Mouse (Mus musculus): Measurements from ENCODE around the gene Ccl27b.
"Not testable (repeated sequence)": the region's sequence is repeated elsewhere in the genome, so short reads cannot be mapped to it uniquely, and the experiment has no call there.

The Ccl27b gene

GRCm38 (mm10) chr4:42654951-42655350, at the start of gene Ccl27b:
Gene Ccl27b (plus strand): TSS chr4:42655251.
- DNase-seq (ENCODE audit: low read depth, low spot score) = not testable (repeated sequence)

GRCm38 (mm10) chr4:42611895-42612294, 43.2 kb upstream of the Ccl27b start, which contains the start of gene Gm10591:
Gene Gm10591 (plus strand): TSS chr4:42612195.
- not testable (repeated sequence) for DNase-seq (ENCODE audit: low read depth, low spot score)

DNA sequence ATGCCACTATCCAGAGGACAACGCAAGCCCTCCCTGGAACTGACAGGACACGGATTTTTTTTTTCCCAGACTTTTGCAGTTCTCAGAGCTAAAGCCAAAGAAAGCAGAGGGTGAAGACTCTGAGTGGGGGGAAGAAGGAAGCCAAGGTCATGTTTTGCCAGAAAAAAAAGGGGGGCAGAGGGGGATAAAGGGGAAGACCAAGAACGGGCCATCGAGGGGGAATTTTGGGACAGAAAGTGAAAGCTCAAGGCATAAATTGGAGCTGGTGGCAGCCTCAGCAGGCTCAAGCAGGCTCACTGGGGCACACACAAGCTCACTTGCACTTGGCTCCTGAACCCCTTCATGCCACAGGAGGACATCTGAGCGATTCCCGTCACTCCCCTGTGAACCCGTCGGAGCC, 25.6 kb upstream of the Ccl27b start, which contains the start of gene Gm2564:
Gm2564 (plus strand) TSS at position 301 of the 400 bp plus-strand sequence.
- not testable (repeated sequence) for DNase-seq (ENCODE audit: low read depth, low spot score)

DNA sequence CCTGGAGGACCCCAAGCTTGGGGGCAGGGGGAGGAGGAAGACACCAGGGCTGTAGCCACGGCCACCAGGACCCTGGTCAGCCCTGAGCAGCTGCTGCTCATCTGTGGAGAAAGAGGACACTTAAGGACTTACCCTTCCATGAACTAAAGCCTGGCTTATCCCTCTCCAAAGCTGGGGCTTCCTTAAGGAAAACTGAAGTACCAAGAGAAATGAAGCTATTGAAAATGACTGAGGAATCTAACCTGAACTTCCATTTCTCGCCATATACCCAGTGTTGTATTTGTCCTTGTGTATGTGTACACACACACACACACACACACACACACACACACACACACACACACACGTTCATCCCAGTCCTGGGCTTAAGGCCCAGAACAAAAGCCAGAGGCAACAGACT, 6.7 kb downstream of the Ccl27b start, which contains the start of gene Il11ra2:
Il11ra2 (minus strand) TSS at position 101 of the 400 bp plus-strand sequence.
- not testable (repeated sequence) for DNase-seq (ENCODE audit: low read depth, low spot score)

DNA sequence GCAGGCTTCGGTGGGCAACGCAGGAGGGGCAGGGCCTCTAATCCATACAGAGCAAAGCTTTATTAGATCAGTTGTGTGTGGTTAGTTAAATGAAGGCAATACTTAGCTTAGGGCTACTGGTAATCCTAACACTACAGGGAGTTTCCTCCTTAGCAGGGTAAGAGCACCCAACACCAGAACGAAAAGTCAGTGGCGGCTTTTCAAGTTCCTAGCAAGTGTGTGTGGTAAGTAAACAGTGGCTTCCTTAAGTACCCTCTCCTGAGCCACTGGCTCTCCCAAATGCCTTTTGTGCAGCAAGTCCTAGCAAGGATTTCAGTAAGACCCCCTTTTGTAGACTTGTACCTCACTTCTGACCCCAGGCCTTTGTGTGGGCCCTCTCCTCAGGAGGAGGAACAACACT, 20.4 kb downstream of the Ccl27b start:
- DNase-seq (ENCODE audit: low read depth, low spot score) = not testable (repeated sequence)

- not testable (repeated sequence) for DNase-seq (ENCODE audit: low read depth, low spot score)
These were observed 24.3 kb downstream of the Ccl27b start for GRCm38 (mm10) chr4:42679365-42679764.

DNA sequence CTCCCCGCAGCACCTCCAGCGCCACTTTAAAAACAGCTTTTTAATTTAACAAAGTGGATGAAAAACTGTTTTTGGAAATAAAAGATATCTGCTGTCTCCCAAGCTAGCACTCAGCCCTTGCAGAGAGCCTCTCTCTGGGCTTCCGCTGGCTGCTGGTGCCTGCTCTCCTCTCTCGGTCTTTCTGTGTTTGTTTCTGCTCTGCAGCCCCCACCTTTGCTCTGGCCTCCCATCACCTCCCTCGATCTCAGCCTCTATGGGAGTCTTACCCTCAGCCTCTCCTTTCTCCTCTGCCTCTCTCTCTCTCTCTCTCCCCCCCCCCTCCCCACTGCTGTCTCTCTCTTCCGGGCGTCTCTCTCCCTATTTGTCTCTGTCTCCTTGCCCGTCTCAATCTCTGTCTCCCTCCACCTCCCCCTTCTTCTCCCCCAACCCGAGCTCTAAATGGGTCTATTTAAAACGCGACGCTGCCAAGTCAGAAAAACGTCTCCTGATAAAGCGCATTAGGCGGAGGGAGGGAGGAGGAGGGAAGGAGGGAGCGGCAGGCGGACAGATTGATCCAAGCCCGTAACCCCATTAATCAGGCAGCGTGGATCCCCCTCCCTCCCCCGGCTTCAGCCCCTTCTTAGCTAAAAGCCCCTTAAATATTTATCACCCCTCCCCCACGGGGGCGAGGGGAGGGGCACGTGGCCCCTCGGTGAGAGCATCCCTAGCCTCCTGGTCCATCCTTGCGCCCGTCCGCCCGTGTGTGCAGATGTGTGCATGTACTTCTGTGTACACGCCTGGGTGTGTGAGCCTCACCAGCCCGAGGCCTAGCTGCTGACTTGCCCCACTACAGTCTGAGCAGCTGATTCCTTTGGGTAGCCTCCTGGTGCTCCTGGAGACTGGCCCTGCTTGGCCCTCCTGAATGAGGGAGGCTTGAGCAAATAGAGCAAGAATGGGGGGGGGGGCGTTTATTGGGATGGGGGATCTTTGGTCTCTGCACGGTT, 25.6 kb downstream of the Ccl27b start:
- DNase-seq (ENCODE audit: low read depth, low spot score) = not testable (repeated sequence)

DNA sequence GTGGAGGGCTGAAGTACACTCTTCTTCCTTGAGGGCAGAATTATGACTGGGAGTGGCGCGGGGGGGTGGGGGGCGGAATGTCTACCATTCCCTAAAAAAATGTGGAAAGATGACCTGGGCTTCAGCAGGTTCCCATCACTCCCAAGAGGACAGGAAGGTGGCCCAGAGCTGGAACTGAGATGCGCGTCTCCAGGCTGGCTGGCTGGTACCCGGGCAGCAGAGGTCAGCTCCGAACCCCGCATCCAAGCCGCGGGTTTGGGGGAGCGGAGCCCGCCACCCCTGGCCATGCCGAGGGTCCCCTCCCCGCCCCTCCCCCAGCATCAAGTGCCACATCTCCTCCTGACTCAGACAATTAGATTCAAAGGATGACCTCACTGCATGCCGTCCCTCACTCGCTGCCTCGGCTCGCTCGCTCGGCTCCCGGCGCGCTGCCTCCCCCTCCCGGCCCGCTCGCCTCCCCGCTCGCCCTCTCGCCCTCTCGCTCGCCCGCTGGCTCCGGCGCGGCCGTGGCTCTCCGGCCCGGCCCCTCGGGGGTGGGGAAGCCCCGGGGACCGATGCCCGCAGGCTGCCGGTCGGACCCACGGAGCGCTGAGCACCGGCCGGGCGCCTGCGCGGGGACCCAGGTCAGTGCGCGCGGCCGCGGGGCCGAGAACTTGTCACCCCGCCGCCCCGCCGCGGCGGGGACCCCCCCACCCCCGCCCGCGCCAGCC, 26.6 kb downstream of the Ccl27b start:
- not testable (repeated sequence) for DNase-seq (ENCODE audit: low read depth, low spot score)

DNA sequence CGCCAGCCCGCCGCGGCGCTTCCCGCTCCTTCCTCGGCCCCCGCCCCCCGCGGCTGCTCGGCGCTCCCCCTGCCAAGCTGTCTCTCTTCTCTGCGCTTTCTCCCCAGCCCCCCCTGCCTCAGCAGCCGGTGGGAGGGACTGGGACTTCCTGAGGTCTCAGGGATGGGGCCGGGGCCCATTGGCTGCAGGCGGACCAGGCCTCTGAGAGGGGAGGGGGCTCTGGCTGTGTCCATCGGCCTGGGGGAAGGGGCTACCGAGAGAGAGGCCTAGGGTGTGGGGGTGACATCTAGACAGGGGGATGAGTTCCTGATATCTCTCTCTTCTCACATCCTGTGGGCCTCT, 27.1 kb downstream of the Ccl27b start:
- DNase-seq (ENCODE audit: low read depth, low spot score) = not testable (repeated sequence)

All from brain, embryonic 18.5 days (tissue).